Mouse (Mus musculus) CD4-positive, CD25-positive, alpha-beta regulatory T cell, adult 4 months (primary cell): ENCODE measurements around the gene T. TPM values are rescaled to one million over a fixed set of nuclear protein-coding genes. Genes with fewer than 3 reads are reported as not detected.

Source experiments
- polyA plus RNA-seq, 2 experiments: library from polyadenylated mRNA; unstranded; fragments of 100-300 nt; shearing (Covaris generic); gene quantifications; one replicate each; pipeline ENCODE4 v1.2.1; 2017

The T gene
- polyA plus RNA-seq, 2 experiments from 2014 or later, result not detected

Other genes starting within 250 kb of the T start
- 100 to 1,000 TPM in 1 of 2 experiments, 10 to 100 TPM in 1; 90.4 to 125 TPM for gene Ccr6, start 198.4 kb upstream of the T start, polyA plus RNA-seq
- 100 to 1,000 TPM; 183 to 184 TPM for gene Mpc1, start 151.5 kb upstream of the T start, polyA plus RNA-seq
- gene Sft2d1, start 123.3 kb upstream of the T start, polyA plus RNA-seq, result 100 to 1,000 TPM; 129 to 135 TPM
- gene Prr18, start 97.0 kb upstream of the T start, polyA plus RNA-seq, result not detected
- 1 to 10 TPM in 1 of 2 experiments, under 1 TPM in 1; 0.51 to 2.7 TPM for gene T2, start 78.4 kb upstream of the T start, polyA plus RNA-seq
- 1 to 10 TPM in 1 of 2 experiments, not detected in 1; 1.1 TPM for gene Pde10a, start 90.9 kb downstream of the T start, polyA plus RNA-seq
- 1 to 10 TPM in 1 of 2 experiments, not detected in 1; 3.6 TPM for gene Gm17087, start 132.5 kb downstream of the T start, polyA plus RNA-seq